Mouse (Mus musculus) erythroblast, embryonic 14.5 days (primary cell): ENCODE data around the gene Cers5. TPM values are rescaled to one million over a fixed set of nuclear protein-coding genes. Genes with fewer than 3 reads are reported as not detected.

ENCODE experiments used
- H3K27me3 ChIP-seq: 2 replicates; pipeline ENCODE4 v1.6.1; 2012; ENCODE audit warnings: inconsistent platforms; ENCODE audit not compliant: control insufficient read depth
- H3K36me3 ChIP-seq: 2 replicates; pipeline ENCODE4 v1.6.1; 2012; ENCODE audit warnings: mild to moderate bottlenecking, inconsistent platforms; ENCODE audit not compliant: control insufficient read depth
- H3K4me1 ChIP-seq: 2 replicates; pipeline ENCODE4 v1.6.1; 2012; ENCODE audit warnings: inconsistent platforms; ENCODE audit not compliant: control insufficient read depth
- H3K4me3 ChIP-seq: replicated peaks from 2 replicates; pipeline ENCODE3; 2012; ENCODE audit warnings: moderate library complexity, mild to moderate bottlenecking, inconsistent platforms
- H3K9me3 ChIP-seq: 2 replicates; pipeline ENCODE4 v1.6.1; 2012; ENCODE audit warnings: low read length, inconsistent platforms, mixed read lengths; ENCODE audit not compliant: control insufficient read depth
- GATA1 ChIP-seq: IDR thresholded peaks from 2 replicates; pipeline ENCODE4 v1.6.1; 2012; ENCODE audit warnings: low read length, inconsistent platforms, mixed read lengths
- TAL1 ChIP-seq: IDR thresholded peaks from 3 replicates; pipeline ENCODE4 v1.6.1; 2012; ENCODE audit warnings: low read length, inconsistent platforms, mixed read lengths
- polyA plus RNA-seq: library from polyadenylated mRNA; stranded (reverse); fragments of >175 nt; gene quantifications from 2 replicates; pipeline ENCODE4 v1.2.3, GENCODE M21; 2012

Cers5 gene
- polyA plus RNA-seq, 1 experiment = 0.04 TPM

GRCm38 (mm10) chr15:99796066-99796465, 23.4 kb upstream of the Cers5 start:
- Histone ChIP-seq H3K27me3 (no peaks in the 10 kb centered on the region), H3K36me3 (peaks cover 3% of the 10 kb centered on the region; the same call in 1 of the 2 replicates), H3K4me1 (no peaks in the 10 kb centered on the region), H3K9me3 (no peaks in the 10 kb centered on the region), H3K4me3 (no peak overlapping the region)
- TF ChIP-seq TAL1 (no peak), GATA1 (no peak)

GRCm38 (mm10) chr15:99792221-99792815, 19.6 kb upstream of the Cers5 start:
- Histone ChIP-seq H3K27me3 (no peaks in the 10 kb centered on the region), H3K4me3 (no peak overlapping the region)
- TF ChIP-seq TAL1 = no peak

GRCm38 (mm10) chr15:99791003-99791402, 18.3 kb upstream of the Cers5 start:
- Histone ChIP-seq H3K36me3 (no peaks in the 10 kb centered on the region; the same call in 1 of the 2 replicates), H3K27me3 (no peaks in the 10 kb centered on the region), H3K4me3 (no peak overlapping the region), H3K4me1 (no peaks in the 10 kb centered on the region), H3K9me3 (no peaks in the 10 kb centered on the region)
- TF ChIP-seq TAL1 (no peak), GATA1 (no peak)

More at GRCm38 (mm10) chr15:99792221-99792815, 19.6 kb upstream of the Cers5 start:
- Histone ChIP-seq H3K4me1 (no peaks in the 10 kb centered on the region), H3K9me3 (no peaks in the 10 kb centered on the region), H3K36me3 (no peaks in the 10 kb centered on the region; the same call in 1 of the 2 replicates)

DNA sequence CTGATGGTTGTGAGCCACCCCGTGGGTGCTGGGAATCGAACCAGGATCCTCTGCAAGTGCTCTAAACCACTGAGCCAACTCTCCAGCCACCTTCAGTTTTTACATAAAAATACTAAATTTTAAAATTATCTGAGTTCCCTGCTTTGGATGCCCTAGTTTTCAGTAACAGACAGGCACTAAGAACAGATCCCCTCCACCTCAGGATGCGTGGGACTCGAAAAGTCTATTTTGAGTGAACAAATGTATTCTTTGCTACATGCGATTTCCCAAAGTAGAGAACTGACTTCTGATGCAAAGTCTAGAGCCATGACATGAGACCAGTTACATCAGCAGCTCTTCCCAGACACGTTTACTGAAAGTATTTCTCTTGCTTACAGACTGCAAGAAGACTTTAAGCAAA, 17.8 kb upstream of the Cers5 start:
- TF ChIP-seq TAL1 (no peak), GATA1 (no peak)
- Histone ChIP-seq H3K4me3 (no peak overlapping the region), H3K4me1 (no peaks in the 10 kb centered on the region), H3K9me3 (no peaks in the 10 kb centered on the region), H3K36me3 (no peaks in the 10 kb centered on the region; the same call in 1 of the 2 replicates), H3K27me3 (no peaks in the 10 kb centered on the region)

- no peak for TF ChIP-seq TAL1
- no peak for TF ChIP-seq GATA1
- Histone ChIP-seq H3K9me3 (no peaks in the 10 kb centered on the region), H3K4me1 (no peaks in the 10 kb centered on the region), H3K27me3 (no peaks in the 10 kb centered on the region), H3K36me3 (no peaks in the 10 kb centered on the region; the same call in 1 of the 2 replicates), H3K4me3 (no peak overlapping the region)
Observed at GRCm38 (mm10) chr15:99787625-99788120, 15.0 kb upstream of the Cers5 start.

- Histone ChIP-seq H3K27me3 (no peaks in the 10 kb centered on the region), H3K4me3 (no peak overlapping the region), H3K9me3 (no peaks in the 10 kb centered on the region), H3K4me1 (no peaks in the 10 kb centered on the region), H3K36me3 (peaks cover 2% of the 10 kb centered on the region; the same call in 1 of the 2 replicates)
- TF ChIP-seq TAL1 = no peak
- TF ChIP-seq GATA1 = no peak
Observed at GRCm38 (mm10) chr15:99778677-99779335, 6.1 kb upstream of the Cers5 start.

DNA sequence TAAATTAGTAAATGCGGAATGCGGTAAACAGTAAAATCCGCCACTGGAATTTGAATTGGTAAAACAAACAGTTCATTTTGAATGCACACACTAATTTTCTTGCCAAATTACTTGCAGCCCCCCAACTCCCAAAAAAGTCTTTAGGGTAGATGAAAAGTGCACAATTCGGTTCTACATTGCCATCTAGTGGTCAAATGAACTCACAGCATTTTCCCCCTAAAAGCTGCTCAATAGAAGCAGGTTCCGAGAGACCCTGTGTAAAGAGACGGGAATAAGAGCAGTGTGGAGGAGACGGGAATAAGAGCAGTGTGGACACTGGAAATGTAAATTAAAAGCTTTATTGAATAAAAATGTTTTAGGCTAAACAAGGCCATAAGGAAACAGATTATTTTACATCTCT, 5.5 kb upstream of the Cers5 start:
- TF ChIP-seq GATA1 (no peak), TAL1 (no peak)
- no peaks in the 10 kb centered on the region for H3K27me3 ChIP-seq
- H3K4me1 ChIP-seq = no peaks in the 10 kb centered on the region
- no peak overlapping the region for H3K4me3 ChIP-seq
- H3K36me3 ChIP-seq = peaks cover 2% of the 10 kb centered on the region; the same call in 1 of the 2 replicates
- no peaks in the 10 kb centered on the region for H3K9me3 ChIP-seq

GRCm38 (mm10) chr15:99772925-99773324, 240 bp upstream of the Cers5 start:
- TF ChIP-seq GATA1 = no peak
- TF ChIP-seq TAL1 = no peak
- Histone ChIP-seq H3K36me3 (no peaks in the 10 kb centered on the region), H3K4me3 (no peak overlapping the region)

DNA sequence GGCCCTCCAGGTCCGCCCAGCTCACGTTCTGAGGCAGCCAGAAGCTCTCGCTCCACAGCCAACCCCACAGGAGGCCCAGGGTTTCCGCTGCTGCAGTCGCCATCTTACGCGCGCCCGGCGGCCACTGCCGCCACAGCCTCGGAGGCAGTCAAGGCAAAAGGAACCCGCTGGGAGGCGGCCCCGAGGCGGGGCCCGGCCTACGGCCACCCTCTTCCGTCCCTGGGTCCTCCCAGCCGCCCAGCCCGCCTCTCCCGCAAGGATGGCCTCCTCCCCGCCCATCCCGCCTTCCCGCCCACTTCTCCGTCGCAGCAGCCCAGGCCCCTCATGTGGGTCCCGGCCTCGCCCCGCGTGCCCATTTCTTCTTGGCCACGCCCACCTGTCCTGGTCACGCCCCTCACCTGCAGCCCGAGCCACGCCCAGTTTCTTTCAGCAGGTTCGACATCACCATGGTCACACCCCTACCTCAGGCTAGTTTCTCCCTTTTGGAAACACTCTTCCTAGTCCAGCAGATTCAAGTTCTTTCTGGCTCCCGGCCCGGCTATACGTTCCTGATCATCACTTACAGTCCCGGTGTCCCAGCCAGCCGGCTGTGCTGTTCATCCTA, 306 bp downstream of the Cers5 start:
- peaks cover 19% of the 10 kb centered on the region for H3K4me1 ChIP-seq
- TF ChIP-seq TAL1 (no peak), GATA1 (no peak)

More at GRCm38 (mm10) chr15:99772925-99773324, 240 bp upstream of the Cers5 start:
- H3K4me1 ChIP-seq = peaks cover 17% of the 10 kb centered on the region
- H3K9me3 ChIP-seq = no peaks in the 10 kb centered on the region
- peaks cover 13% of the 10 kb centered on the region for H3K27me3 ChIP-seq

More for the DNA sequence above, 306 bp downstream of the Cers5 start:
- Histone ChIP-seq H3K9me3 (no peaks in the 10 kb centered on the region), H3K27me3 (peaks cover 13% of the 10 kb centered on the region), H3K4me3 (peak overlapping the region; percentile 68), H3K36me3 (no peaks in the 10 kb centered on the region)
